Mouse (Mus musculus) gastrocnemius, postnatal 36 days (tissue): ENCODE results near the gene Olfr1396. TPM values are rescaled to one million over a fixed set of nuclear protein-coding genes. Genes with fewer than 3 reads are reported as not detected.

Experiments used
- DNase-seq, 2 experiments: peaks; one replicate each; pipeline ENCODE4 v3.0.0; 2022
- intact Hi-C: fragments of 180-260 bp; cut with DNase I; formaldehyde crosslinking; loops from one replicate; pipeline ENCODE4 v1.15.1; 2025
- long read RNA-seq, 2 experiments: library from polyadenylated mRNA; stranded (forward); transcript quantifications; one replicate each; pipeline ENCODE4 v2.0.0; 2021
- total RNA-seq, 2 experiments: library from RNA; stranded (reverse); gene quantifications; 2 replicates each; pipeline ENCODE4 v1.2.3; 2021

Gene Olfr1396
- total RNA-seq = not detected
- long read RNA-seq, experiment 1 = 0 reads
- long read RNA-seq, experiment 2 = 0 reads

GRCm38 (mm10) chr11:49114774-49115173 lies at the start of gene Olfr1396:
TSS of gene Olfr1396 (minus strand) at chr11:49114874.
- no peak for DNase-seq
- intact Hi-C loops = no loop called here

- intact Hi-C loops = no loop called here
Measured at GRCm38 (mm10) chr11:49156821-49157814, 42.4 kb upstream of the Olfr1396 start.

GRCm38 (mm10) chr11:49154077-49154476 lies 39.4 kb upstream of the Olfr1396 start, which contains the start of gene Olfr1394:
TSS of gene Olfr1394 (plus strand) at chr11:49154377.
- intact Hi-C loops = no loop called here
- no peak for DNase-seq

More at GRCm38 (mm10) chr11:49156821-49157814, 42.4 kb upstream of the Olfr1396 start:
- DNase-seq = no peak

- intact Hi-C loops = no loop called here
- no peak for DNase-seq
Measured at GRCm38 (mm10) chr11:49141974-49142373, 27.3 kb upstream of the Olfr1396 start, which contains the start of gene Olfr1395. TSS of gene Olfr1395 (plus strand) at chr11:49142274.

- intact Hi-C loops = no loop called here
Measured at GRCm38 (mm10) chr11:49124169-49124568, 9.5 kb upstream of the Olfr1396 start.

GRCm38 (mm10) chr11:49119635-49120034 lies 5.0 kb upstream of the Olfr1396 start:
- intact Hi-C loops = no loop called here
- no peak for DNase-seq

More at GRCm38 (mm10) chr11:49124169-49124568, 9.5 kb upstream of the Olfr1396 start:
- DNase-seq = no peak

GRCm38 (mm10) chr11:49114158-49114557 lies 516 bp downstream of the Olfr1396 start:
- intact Hi-C loops = no loop called here
- DNase-seq = no peak

- no peak for DNase-seq
- intact Hi-C loops = no loop called here
Measured at GRCm38 (mm10) chr11:49112624-49113219, 2.0 kb downstream of the Olfr1396 start.

GRCm38 (mm10) chr11:49111000-49111399 lies 3.7 kb downstream of the Olfr1396 start:
- no peak for DNase-seq
- intact Hi-C loops = no loop called here

- intact Hi-C loops = no loop called here
- no peak for DNase-seq
Measured at GRCm38 (mm10) chr11:49108833-49109232, 5.8 kb downstream of the Olfr1396 start.

GRCm38 (mm10) chr11:49107650-49108537 lies 6.8 kb downstream of the Olfr1396 start:
- intact Hi-C loops = no loop called here
- DNase-seq = no peak

- no peak for DNase-seq
- intact Hi-C loops = no loop called here
Measured at GRCm38 (mm10) chr11:49105752-49106151, 8.9 kb downstream of the Olfr1396 start.

- peak; percentile 67 to 83 for DNase-seq
- intact Hi-C loops = loop anchor here (1.0 to 5.0 kb wide), 2 partner anchors 228 to 326 kb away; no protein-coding TSS in a partner anchor
Measured at GRCm38 (mm10) chr11:49103047-49103693, 11.5 kb downstream of the Olfr1396 start.

- intact Hi-C loops = loop anchor here (5.0 kb wide), 1 partner anchor 324 kb away; no protein-coding TSS in a partner anchor
- DNase-seq = no peak
Measured at GRCm38 (mm10) chr11:49101500-49101899, 13.2 kb downstream of the Olfr1396 start.

GRCm38 (mm10) chr11:49100409-49100808 lies 14.3 kb downstream of the Olfr1396 start:
- no peak for DNase-seq
- intact Hi-C loops = loop anchor here (5.0 kb wide), 1 partner anchor 323 kb away; no protein-coding TSS in a partner anchor

- intact Hi-C loops = no loop called here
- DNase-seq = no peak
Measured at GRCm38 (mm10) chr11:49095367-49095766, 19.3 kb downstream of the Olfr1396 start.

- intact Hi-C loops = no loop called here
- DNase-seq = no peak
Measured at GRCm38 (mm10) chr11:49093861-49094660, 20.6 kb downstream of the Olfr1396 start.

GRCm38 (mm10) chr11:49092786-49093185 lies 21.9 kb downstream of the Olfr1396 start:
- intact Hi-C loops = no loop called here
- no peak for DNase-seq
